Mouse (Mus musculus): ENCODE measurements around the gene Ppp4r2. TPM values are rescaled to one million over a fixed set of nuclear protein-coding genes. Genes with fewer than 3 reads are reported as not detected.

Ppp4r2 gene
- polyA plus RNA-seq, 1 experiment from 2014 or later, result 28.0 TPM

GRCm38 (mm10) chr6:100873191-100873590 is 39.8 kb downstream of the Ppp4r2 start:
- 78% methylated on average over 6 of the region's 6 CpGs for WGBS
- peaks cover 4% of the 10 kb centered on the region; the same call in 1 of the 2 replicates for H3K27me3 ChIP-seq

GRCm38 (mm10) chr6:100875862-100876623 is 42.6 kb downstream of the Ppp4r2 start:
- Histone ChIP-seq H3K36me3 (no peaks in the 10 kb centered on the region), H3K4me3 (no peak overlapping the region), H3K4me1 (no peaks in the 10 kb centered on the region), H3K9ac (replicated peaks) (no peak overlapping the region), H3K27ac (replicated peaks) (no peak overlapping the region), H3K9me3 (peaks cover 9% of the 10 kb centered on the region; the same call in 1 of the 2 replicates), H3K27me3 (peaks cover 19% of the 10 kb centered on the region), H3K4me2 (replicated peaks) (no peak overlapping the region)
- 70% methylated on average over 20 of the region's 20 CpGs for WGBS
- ATAC-seq (ENCODE audit: low FRiP score, low read depth), result no peak

More at GRCm38 (mm10) chr6:100873191-100873590, 39.8 kb downstream of the Ppp4r2 start:
- Histone ChIP-seq H3K4me1 (no peaks in the 10 kb centered on the region), H3K9ac (replicated peaks) (no peak overlapping the region), H3K4me3 (no peak overlapping the region), H3K4me2 (replicated peaks) (no peak overlapping the region), H3K36me3 (peaks cover 5% of the 10 kb centered on the region; the same call in 1 of the 2 replicates), H3K27ac (replicated peaks) (no peak overlapping the region), H3K9me3 (peaks cover 9% of the 10 kb centered on the region; the same call in 1 of the 2 replicates)
- no peak for ATAC-seq (ENCODE audit: low FRiP score, low read depth)

- no peak for ATAC-seq (ENCODE audit: low FRiP score, low read depth)
- peaks cover 25% of the 10 kb centered on the region for H3K27me3 ChIP-seq
- no peak overlapping the region for H3K4me2 ChIP-seq (replicated peaks)
- no peaks in the 10 kb centered on the region for H3K4me1 ChIP-seq
- H3K4me3 ChIP-seq, result no peak overlapping the region
- no peak overlapping the region for H3K27ac ChIP-seq (replicated peaks)
- no peaks in the 10 kb centered on the region for H3K36me3 ChIP-seq
- no peak overlapping the region for H3K9ac ChIP-seq (replicated peaks)
- WGBS, result 87% methylated on average over 12 of the region's 12 CpGs
- peaks cover 9% of the 10 kb centered on the region; the same call in 1 of the 2 replicates for H3K9me3 ChIP-seq
Observed at GRCm38 (mm10) chr6:100876624-100877017, 43.2 kb downstream of the Ppp4r2 start.

DNA sequence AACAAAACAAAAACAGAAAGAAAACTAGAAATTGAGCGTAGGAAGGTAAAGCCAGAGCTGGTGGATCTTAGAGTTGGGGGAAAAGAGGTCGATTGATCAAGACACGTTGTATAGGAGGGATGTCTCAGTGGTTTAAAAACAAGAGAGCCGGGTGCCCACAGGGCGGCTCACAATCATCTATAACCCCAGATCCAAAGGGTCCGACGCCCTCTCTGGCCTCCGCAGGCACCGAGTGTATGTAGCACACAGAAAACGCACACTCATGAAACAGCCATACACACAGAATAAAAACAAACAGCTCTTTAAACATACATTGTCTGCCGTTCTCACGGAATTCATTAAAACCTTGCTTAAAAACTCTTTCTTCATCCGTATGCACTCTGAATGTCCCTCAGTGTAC is 45.1 kb downstream of the Ppp4r2 start:
- Histone ChIP-seq H3K9ac (replicated peaks) (no peak overlapping the region), H3K27ac (replicated peaks) (no peak overlapping the region), H3K4me3 (no peak overlapping the region), H3K4me1 (no peaks in the 10 kb centered on the region), H3K27me3 (peaks cover 29% of the 10 kb centered on the region), H3K9me3 (peaks cover 9% of the 10 kb centered on the region; the same call in 1 of the 2 replicates), H3K4me2 (replicated peaks) (no peak overlapping the region), H3K36me3 (no peaks in the 10 kb centered on the region)
- no peak for ATAC-seq (ENCODE audit: low FRiP score, low read depth)
- 83% methylated on average over 13 of the region's 13 CpGs for WGBS

- H3K36me3 ChIP-seq, result no peaks in the 10 kb centered on the region
- no peak overlapping the region for H3K27ac ChIP-seq (replicated peaks)
- H3K4me3 ChIP-seq, result no peak overlapping the region
- peaks cover 9% of the 10 kb centered on the region; the same call in 1 of the 2 replicates for H3K9me3 ChIP-seq
- no peak for ATAC-seq (ENCODE audit: low FRiP score, low read depth)
- peaks cover 29% of the 10 kb centered on the region for H3K27me3 ChIP-seq
- no peaks in the 10 kb centered on the region for H3K4me1 ChIP-seq
- no peak overlapping the region for H3K9ac ChIP-seq (replicated peaks)
- H3K4me2 ChIP-seq (replicated peaks), result no peak overlapping the region
- 48% methylated on average over 10 of the region's 10 CpGs for WGBS
Observed at GRCm38 (mm10) chr6:100879607-100880006, 46.2 kb downstream of the Ppp4r2 start.

- Histone ChIP-seq H3K36me3 (no peaks in the 10 kb centered on the region), H3K4me2 (replicated peaks) (no peak overlapping the region), H3K9me3 (peaks cover 9% of the 10 kb centered on the region; the same call in 1 of the 2 replicates), H3K27ac (replicated peaks) (no peak overlapping the region), H3K9ac (replicated peaks) (no peak overlapping the region), H3K4me1 (no peaks in the 10 kb centered on the region), H3K4me3 (no peak overlapping the region), H3K27me3 (peaks cover 25% of the 10 kb centered on the region)
- WGBS, result 89% methylated on average over 9 of the region's 9 CpGs
- ATAC-seq (ENCODE audit: low FRiP score, low read depth), result no peak
Observed at GRCm38 (mm10) chr6:100881657-100882056, 48.2 kb downstream of the Ppp4r2 start.

DNA sequence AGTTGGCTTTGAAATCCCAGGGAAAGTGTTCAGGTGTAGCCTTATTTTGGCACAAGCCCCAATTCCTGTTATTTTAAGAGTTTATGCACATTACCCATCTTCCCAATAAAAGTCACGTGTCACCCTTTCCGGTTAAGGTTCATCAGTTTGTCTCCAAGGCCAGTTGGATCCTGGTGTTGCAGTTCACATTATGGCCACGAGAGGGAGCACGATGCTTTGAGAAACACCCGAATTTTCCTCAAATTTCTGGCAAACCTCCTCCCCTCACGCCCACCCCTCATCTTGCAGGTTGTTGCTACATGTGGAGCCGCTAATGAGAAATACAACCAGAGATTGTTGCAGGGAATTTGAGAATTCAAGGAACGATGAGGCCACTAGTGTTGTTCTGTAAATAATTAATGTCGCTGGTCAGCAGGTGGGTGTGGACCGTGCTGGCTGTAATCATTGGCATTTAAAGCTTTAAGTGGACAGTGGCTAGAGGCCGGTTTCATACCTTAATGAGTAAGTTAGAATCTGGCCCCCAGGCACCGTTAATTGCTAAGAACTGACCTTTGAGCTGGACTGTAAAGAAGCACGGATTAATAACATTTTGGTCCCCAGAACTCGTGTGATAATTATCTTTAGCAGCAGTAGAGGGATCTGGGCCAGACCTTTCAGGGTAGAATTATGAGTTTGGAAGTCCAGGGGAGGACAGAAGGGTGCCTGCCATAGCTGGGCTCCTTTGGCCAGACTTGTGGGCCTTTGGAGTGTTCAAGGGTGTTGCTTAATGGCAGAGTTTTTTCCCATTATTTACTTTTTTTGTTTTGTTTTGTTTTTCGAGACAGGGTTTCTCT is 49.2 kb downstream of the Ppp4r2 start:
- no peak overlapping the region for H3K4me3 ChIP-seq
- peaks cover 25% of the 10 kb centered on the region for H3K27me3 ChIP-seq
- no peaks in the 10 kb centered on the region for H3K36me3 ChIP-seq
- H3K27ac ChIP-seq (replicated peaks), result no peak overlapping the region
- peak overlapping the region; percentile 30 for H3K4me2 ChIP-seq (replicated peaks)
- no peaks in the 10 kb centered on the region for H3K4me1 ChIP-seq
- H3K9ac ChIP-seq (replicated peaks), result no peak overlapping the region
- WGBS, result 23% methylated on average over 15 of the region's 15 CpGs
- peaks cover 5% of the 10 kb centered on the region; the same call in 1 of the 2 replicates for H3K9me3 ChIP-seq
- peak; percentile 38; the same call in 1 of the 2 replicates for ATAC-seq (ENCODE audit: low FRiP score, low read depth)

DNA sequence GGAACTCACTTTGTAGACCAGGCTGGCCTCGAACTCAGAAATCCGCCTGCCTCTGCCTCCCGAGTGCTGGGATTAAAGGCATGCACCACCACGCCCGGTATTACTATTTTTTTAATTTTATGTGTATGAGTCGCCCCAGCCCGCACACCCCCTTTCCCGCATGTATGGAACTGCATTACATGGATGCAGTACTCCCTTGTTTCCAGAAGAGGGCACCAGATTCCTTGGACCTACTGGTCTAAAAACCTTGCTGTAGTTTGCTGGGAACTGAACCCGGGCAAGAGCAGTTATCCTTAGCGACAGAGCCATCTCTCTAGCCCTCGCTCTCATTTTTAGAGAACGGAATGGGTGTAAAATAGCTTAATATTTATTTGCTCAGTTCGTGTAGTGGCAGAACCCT is 49.8 kb downstream of the Ppp4r2 start:
- WGBS, result 50% methylated on average over 13 of the region's 13 CpGs
- Histone ChIP-seq H3K9me3 (no peaks in the 10 kb centered on the region), H3K4me1 (no peaks in the 10 kb centered on the region), H3K9ac (replicated peaks) (no peak overlapping the region), H3K4me2 (replicated peaks) (no peak overlapping the region), H3K27ac (replicated peaks) (no peak overlapping the region), H3K27me3 (peaks cover 25% of the 10 kb centered on the region), H3K4me3 (no peak overlapping the region), H3K36me3 (no peaks in the 10 kb centered on the region)
- ATAC-seq (ENCODE audit: low FRiP score, low read depth), result no peak

- ATAC-seq (ENCODE audit: low FRiP score, low read depth), result no peak
- no peaks in the 10 kb centered on the region for H3K4me1 ChIP-seq
- WGBS, result 88% methylated on average over 12 of the region's 12 CpGs
- H3K4me2 ChIP-seq (replicated peaks), result no peak overlapping the region
- H3K36me3 ChIP-seq, result no peaks in the 10 kb centered on the region
- no peak overlapping the region for H3K9ac ChIP-seq (replicated peaks)
- H3K27ac ChIP-seq (replicated peaks), result no peak overlapping the region
- H3K4me3 ChIP-seq, result no peak overlapping the region
- H3K27me3 ChIP-seq, result peaks cover 17% of the 10 kb centered on the region
- no peaks in the 10 kb centered on the region for H3K9me3 ChIP-seq
Observed at GRCm38 (mm10) chr6:100884594-100885225, 51.3 kb downstream of the Ppp4r2 start.

DNA sequence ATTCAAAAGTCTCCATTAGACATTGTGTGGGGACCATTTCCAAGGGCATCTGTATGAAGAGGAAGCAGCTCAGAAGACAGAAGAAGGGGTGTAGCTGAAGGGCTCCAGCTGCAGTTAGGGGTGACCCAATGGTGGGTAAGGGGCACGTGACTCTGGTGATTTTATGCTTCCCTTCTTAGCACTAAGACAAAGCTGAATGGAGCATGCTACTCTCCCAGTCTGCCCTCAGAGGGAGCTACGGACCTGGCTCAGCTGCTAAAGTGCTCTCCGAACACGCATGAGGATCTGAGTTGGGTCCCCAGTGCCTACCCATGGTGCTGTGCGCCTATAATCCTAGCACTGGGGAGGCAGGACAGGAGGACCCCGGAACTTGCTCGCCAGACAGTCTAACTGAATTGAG is 52.0 kb downstream of the Ppp4r2 start:
- H3K36me3 ChIP-seq, result no peaks in the 10 kb centered on the region
- H3K4me2 ChIP-seq (replicated peaks), result no peak overlapping the region
- WGBS, result 60% methylated on average over 7 of the region's 7 CpGs
- ATAC-seq (ENCODE audit: low FRiP score, low read depth), result 0 out of 2 replicates have a peak, but pooled peaks have one; percentile 24
- no peak overlapping the region for H3K4me3 ChIP-seq
- no peak overlapping the region for H3K27ac ChIP-seq (replicated peaks)
- no peaks in the 10 kb centered on the region for H3K4me1 ChIP-seq
- no peak overlapping the region for H3K9ac ChIP-seq (replicated peaks)
- no peaks in the 10 kb centered on the region for H3K9me3 ChIP-seq
- peaks cover 16% of the 10 kb centered on the region for H3K27me3 ChIP-seq

DNA sequence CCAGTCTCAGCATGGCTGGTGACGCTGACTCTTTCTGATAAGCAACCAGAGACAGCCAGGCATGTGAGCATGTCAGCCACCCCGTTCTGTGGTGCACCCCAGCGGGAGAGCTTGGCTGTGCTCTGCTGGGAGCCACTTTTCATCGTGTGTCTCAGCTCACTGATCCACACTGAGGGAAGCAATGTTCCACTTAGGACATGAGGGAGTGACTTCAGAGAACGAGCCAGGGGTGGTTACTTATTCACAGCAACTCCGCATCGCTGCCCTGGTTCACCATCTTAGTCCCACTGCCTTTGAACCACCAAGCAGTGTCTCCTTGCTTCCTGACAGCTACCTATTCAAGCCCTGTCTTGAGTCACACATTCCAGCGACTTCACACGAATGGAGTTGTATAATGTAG is 53.6 kb downstream of the Ppp4r2 start:
- 87% methylated on average over 9 of the region's 9 CpGs for WGBS

More for the DNA sequence above, 53.6 kb downstream of the Ppp4r2 start:
- H3K36me3 ChIP-seq, result no peaks in the 10 kb centered on the region
- no peak for ATAC-seq (ENCODE audit: low FRiP score, low read depth)
- no peak overlapping the region for H3K4me3 ChIP-seq
- no peak overlapping the region for H3K9ac ChIP-seq (replicated peaks)
- no peaks in the 10 kb centered on the region for H3K27me3 ChIP-seq
- no peak overlapping the region for H3K27ac ChIP-seq (replicated peaks)
- H3K9me3 ChIP-seq, result no peaks in the 10 kb centered on the region
- H3K4me2 ChIP-seq (replicated peaks), result no peak overlapping the region
- no peaks in the 10 kb centered on the region for H3K4me1 ChIP-seq
